Mouse (Mus musculus) limb, embryonic 12.5 days (tissue): ENCODE measurements around the gene Abcg4. TPM values are rescaled to one million over a fixed set of nuclear protein-coding genes. Genes with fewer than 3 reads are reported as not detected.

ENCODE experiments used
- ATAC-seq: fragments of 200-750 bp; cut with Nextera tagmentation; 2 replicates; pipeline ENCODE4 v1.8.0; 2017; ENCODE audit warnings: low read depth, moderate TSS enrichment; ENCODE audit not compliant: insufficient number of reproducible peaks, insufficient read depth, low FRiP score, low TSS enrichment
- H3K27ac ChIP-seq: fragments of 300-500 bp; sonication (generic); 2 replicates; pipeline ENCODE4 v1.5.1; 2016; ENCODE audit warnings: mild to moderate bottlenecking, moderate library complexity
- H3K27me3 ChIP-seq: fragments of 300-500 bp; sonication (generic); 2 replicates; pipeline ENCODE4 v1.6.1; 2016; ENCODE audit warnings: mild to moderate bottlenecking, moderate library complexity
- H3K36me3 ChIP-seq: fragments of 300-500 bp; sonication (generic); 2 replicates; pipeline ENCODE4 v1.6.1; 2016; ENCODE audit warnings: mild to moderate bottlenecking, moderate library complexity
- H3K4me1 ChIP-seq: fragments of 300-500 bp; sonication (generic); replicated peaks from 2 replicates; pipeline ENCODE4 v1.6.1; 2016
- H3K4me2 ChIP-seq: fragments of 300-500 bp; sonication (generic); 2 replicates; pipeline ENCODE4 v1.6.1; 2016; ENCODE audit warnings: mild to moderate bottlenecking, moderate library complexity
- H3K4me3 ChIP-seq: fragments of 300-500 bp; sonication (generic); replicated peaks from 2 replicates; pipeline ENCODE4 v1.5.1; 2016; ENCODE audit warnings: mild to moderate bottlenecking
- H3K9ac ChIP-seq: fragments of 300-500 bp; sonication (generic); replicated peaks from 2 replicates; pipeline ENCODE4 v1.6.1; 2016; ENCODE audit warnings: mild to moderate bottlenecking, moderate library complexity
- H3K9me3 ChIP-seq: fragments of 300-500 bp; sonication (generic); 2 replicates; pipeline ENCODE4 v1.6.1; 2016; ENCODE audit warnings: mild to moderate bottlenecking, moderate library complexity
- WGBS: fragments of 180-500 bp; shearing (Covaris S2); methylation state at CpG from one replicate; pipeline ENCODE4 v1.1.7; 2016; 5-methylcytosine and 5-hydroxymethylcytosine counted together
- polyA plus RNA-seq: library from polyadenylated mRNA; unstranded; fragments of >200 nt; fragmentation: Nextera tagmentation; extraction: Ambion mirVana; gene quantifications from 2 replicates; pipeline ENCODE4 v1.2.1, GENCODE M21; 2016

Abcg4 gene
- polyA plus RNA-seq, 1 experiment from 2014 or later, result 7.0 TPM

DNA sequence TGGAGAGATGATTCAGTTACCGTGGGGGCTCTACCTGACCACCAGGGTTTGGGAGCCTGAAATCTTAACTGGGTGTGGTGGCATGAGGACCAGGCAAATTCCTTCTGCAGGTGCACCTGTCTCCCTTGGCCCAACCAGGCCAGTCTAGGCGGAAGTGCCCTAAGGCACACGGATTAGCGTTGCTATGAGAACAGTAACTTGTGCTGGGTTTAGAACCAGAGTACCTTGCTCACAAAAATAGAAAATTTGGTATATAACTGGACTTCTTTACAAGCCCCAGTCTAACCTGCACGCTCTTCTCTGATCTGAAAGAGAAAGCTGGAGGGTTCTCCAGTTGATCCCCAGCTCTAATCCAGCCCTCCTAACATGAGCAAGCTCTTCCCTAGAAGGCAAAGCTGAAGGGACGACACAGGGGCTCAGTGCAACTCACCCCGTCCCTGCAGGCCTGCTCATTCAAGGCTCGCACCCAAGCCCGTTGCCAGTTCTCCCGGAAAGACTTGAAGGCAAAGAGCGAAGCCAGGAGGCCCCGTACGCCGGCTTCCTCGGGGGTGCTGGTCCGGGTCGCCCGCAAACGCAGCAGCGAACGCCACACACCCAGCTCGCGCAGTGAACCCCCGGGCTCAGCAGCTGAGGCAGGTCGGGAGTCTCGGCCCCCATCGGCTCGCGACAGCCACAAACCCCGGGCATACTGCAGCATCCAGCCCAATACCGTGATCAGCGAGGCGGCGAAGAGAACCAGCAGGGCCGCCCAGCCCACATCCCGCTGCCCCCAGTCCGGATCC, 30.9 kb upstream of the Abcg4 start:
- H3K9ac ChIP-seq, result peak overlapping the region; percentile 80
- H3K4me3 ChIP-seq, result peak overlapping the region; percentile 89
- peak overlapping the region; percentile 96 for H3K4me2 ChIP-seq
- peak overlapping the region; percentile 41; the same call in 1 of the 2 replicates for H3K27ac ChIP-seq
- WGBS, result 3% methylated on average over 37 of the region's 37 CpGs
- H3K9me3 ChIP-seq, result no peaks in the 10 kb centered on the region
- peaks cover 29% of the 10 kb centered on the region for H3K36me3 ChIP-seq
- peaks cover 21% of the 10 kb centered on the region for H3K4me1 ChIP-seq
- ATAC-seq, result peak; percentile 22; the same call in 1 of the 2 replicates
- no peaks in the 10 kb centered on the region for H3K27me3 ChIP-seq

DNA sequence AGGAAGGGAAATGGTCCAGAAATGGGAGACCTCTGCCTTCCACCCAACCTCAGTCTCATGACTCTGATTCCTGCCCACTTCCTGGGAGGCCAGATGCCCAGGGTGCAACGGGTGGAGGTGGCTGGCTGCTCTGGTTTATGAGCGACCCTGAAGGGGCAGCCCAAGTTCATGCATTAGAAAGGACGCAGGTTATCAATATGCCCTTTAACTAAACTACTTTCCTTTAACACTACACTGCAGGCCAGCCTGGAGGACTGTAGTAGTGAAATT, 30.3 kb upstream of the Abcg4 start:
- H3K4me2 ChIP-seq, result peak overlapping the region; percentile 96
- WGBS, result 28% methylated on average over 3 of the region's 3 CpGs
- no peak overlapping the region for H3K27ac ChIP-seq
- H3K27me3 ChIP-seq, result no peaks in the 10 kb centered on the region
- H3K4me3 ChIP-seq, result peak overlapping the region; percentile 89
- H3K4me1 ChIP-seq, result peaks cover 21% of the 10 kb centered on the region
- H3K9me3 ChIP-seq, result no peaks in the 10 kb centered on the region
- H3K9ac ChIP-seq, result peak overlapping the region; percentile 80; the same call in 1 of the 2 replicates
- peaks cover 35% of the 10 kb centered on the region for H3K36me3 ChIP-seq
- ATAC-seq, result no peak

DNA sequence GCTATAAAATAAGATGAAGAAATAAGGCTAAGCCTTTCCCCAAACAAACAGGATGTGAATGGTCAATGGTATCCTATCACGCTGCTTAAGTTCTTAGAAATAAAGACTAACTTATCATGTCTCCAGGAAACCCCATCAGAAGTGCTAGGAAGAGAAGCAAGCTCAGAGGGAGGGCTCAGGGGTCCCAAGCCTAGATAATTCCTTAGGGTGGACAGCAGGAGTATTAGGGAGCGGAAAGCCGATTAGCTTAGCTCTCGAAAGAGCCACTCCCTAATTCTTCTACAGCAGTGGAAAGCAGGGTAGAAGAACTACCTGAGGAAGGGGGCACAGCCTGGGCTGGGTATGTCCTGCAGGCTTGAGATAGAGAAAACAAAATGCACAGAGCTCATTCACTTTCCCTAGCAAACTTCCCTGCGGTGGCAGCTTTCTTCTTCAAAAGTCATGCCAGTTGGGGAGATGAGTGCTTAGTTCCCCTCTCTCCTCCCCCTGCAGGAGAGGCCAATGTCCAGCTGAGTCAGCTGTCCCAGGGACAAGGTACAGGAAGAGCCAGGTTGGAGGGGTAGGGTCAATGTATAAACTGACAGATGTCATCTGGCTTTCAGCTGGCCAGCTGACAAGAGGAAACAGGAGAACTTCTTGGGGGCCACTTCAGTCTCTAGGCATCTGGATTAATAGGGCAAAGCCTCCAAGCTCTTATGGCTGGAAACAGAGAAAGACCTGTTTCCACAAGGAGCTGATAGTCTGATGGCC, 29.8 kb upstream of the Abcg4 start:
- peaks cover 21% of the 10 kb centered on the region for H3K4me1 ChIP-seq
- peaks cover 40% of the 10 kb centered on the region for H3K36me3 ChIP-seq
- no peak overlapping the region for H3K27ac ChIP-seq
- WGBS, result 74% methylated on average over 5 of the region's 5 CpGs
- H3K4me2 ChIP-seq, result peak overlapping the region; percentile 96
- H3K9ac ChIP-seq, result no peak overlapping the region
- no peaks in the 10 kb centered on the region for H3K9me3 ChIP-seq
- H3K27me3 ChIP-seq, result no peaks in the 10 kb centered on the region
- peak overlapping the region; percentile 89; the same call in 1 of the 2 replicates for H3K4me3 ChIP-seq
- no peak for ATAC-seq

DNA sequence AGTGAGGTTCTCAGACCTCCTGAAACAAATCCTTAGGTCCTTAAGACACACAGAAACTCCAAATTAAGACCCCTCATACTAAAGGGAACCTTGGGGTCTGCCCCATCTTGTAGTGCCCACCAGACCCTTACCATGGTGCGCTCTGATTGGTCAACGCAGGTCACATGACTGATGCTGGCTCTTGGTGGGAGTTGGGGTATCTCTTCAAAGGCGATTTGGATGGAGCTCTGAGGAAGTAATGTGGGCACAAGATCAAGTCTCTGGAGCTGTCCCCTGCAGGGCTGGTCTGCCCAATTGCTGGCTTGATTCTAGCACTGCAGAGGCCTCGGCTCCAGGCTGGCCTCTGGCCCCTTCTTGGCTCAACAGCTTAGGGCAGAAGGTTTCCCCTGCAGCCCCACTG, 29.0 kb upstream of the Abcg4 start:
- WGBS, result 55% methylated on average over 4 of the region's 4 CpGs
- no peak overlapping the region for H3K9ac ChIP-seq
- 0 out of 2 replicates have a peak overlapping the region, but pooled peaks have one; percentile 2 for H3K4me2 ChIP-seq
- no peak for ATAC-seq
- H3K27me3 ChIP-seq, result no peaks in the 10 kb centered on the region
- no peaks in the 10 kb centered on the region for H3K9me3 ChIP-seq
- peaks cover 48% of the 10 kb centered on the region for H3K36me3 ChIP-seq
- no peak overlapping the region for H3K4me3 ChIP-seq
- peaks cover 21% of the 10 kb centered on the region for H3K4me1 ChIP-seq
- H3K27ac ChIP-seq, result no peak overlapping the region

DNA sequence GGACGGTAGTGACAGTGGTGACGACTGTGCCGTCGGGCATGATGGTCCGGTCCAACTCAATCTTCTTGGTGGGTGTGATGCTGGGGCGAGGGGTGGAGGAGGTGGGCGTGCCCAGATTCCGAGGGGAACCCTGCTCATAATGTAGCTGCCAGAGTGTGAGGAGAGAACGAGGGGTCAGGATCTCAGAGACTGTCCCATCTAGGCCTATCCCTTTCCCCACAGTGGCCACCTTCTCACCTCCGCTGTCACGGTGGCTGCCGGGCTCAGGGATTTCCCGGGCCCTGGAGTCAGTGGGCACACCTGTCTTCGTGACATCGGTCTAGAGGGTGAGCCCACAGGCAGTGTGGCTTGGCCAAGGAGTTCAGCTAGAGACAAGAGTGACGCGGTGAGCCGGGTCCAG, 26.5 kb upstream of the Abcg4 start:
- Histone ChIP-seq H3K9ac (no peak overlapping the region), H3K9me3 (no peaks in the 10 kb centered on the region), H3K4me2 (no peak overlapping the region), H3K27ac (no peak overlapping the region), H3K27me3 (0 out of 2 replicates have a peak, but pooled peaks cover 11% of the 10 kb centered on the region), H3K36me3 (peaks cover 55% of the 10 kb centered on the region), H3K4me1 (peaks cover 24% of the 10 kb centered on the region), H3K4me3 (no peak overlapping the region)
- 91% methylated on average over 18 of the region's 18 CpGs for WGBS
- ATAC-seq, result no peak

DNA sequence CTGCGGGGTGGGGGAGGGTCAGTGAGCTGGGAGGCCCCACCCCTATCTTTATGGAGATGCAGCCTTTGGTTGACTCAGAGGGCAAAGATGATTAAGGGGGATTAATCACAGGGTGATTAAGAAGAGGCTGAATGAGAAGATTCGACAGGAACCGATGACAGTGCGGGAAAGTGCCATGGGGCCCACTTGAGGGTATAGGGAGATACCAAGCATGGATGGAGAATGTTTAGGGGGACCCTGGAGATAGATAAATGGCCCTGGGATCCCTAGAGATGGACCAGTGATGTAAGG, 25.8 kb upstream of the Abcg4 start:
- H3K9ac ChIP-seq, result no peak overlapping the region
- 0 out of 2 replicates have a peak, but pooled peaks cover 11% of the 10 kb centered on the region for H3K27me3 ChIP-seq
- no peak overlapping the region for H3K4me2 ChIP-seq
- no peak for ATAC-seq
- H3K36me3 ChIP-seq, result peaks cover 55% of the 10 kb centered on the region
- no peak overlapping the region for H3K4me3 ChIP-seq
- 76% methylated on average over 4 of the region's 4 CpGs for WGBS
- peaks cover 21% of the 10 kb centered on the region for H3K4me1 ChIP-seq
- no peaks in the 10 kb centered on the region for H3K9me3 ChIP-seq
- no peak overlapping the region for H3K27ac ChIP-seq

DNA sequence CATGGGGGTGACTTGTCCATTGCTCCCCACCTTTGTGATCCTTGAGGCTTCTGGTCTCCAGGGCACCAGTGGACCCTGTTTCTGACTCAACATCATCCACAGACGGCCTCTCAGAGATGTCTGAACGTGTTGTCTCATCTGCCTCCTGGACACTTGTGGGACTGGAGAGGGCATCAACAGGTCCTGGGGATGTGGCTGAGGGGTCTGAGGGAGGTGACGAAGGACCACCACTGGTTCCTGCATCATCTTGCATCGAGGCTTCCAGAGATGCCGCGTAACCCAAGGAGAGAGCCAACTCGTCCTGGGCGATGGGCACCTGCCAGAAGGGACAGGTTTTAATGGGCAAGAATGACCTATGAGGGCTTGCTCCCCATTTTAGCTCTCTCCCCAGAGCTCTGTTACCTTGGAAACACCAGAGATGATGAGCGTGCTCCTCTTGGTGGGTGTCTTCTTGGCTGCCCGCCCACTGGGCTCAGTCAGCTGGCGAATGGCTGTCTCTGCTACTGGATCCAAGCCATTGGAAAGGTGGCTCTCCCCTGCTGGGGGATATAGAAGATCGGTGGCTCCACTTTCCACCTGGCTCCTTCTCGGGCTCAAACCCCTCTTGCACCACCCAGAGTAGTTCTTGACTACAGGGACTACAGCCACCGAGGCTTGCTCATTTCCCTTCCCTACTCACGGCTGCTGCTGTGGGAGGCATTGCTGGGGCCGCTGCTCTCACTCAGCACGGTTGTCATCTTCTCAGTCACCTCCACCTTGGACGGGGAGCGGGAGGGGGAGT, 25.3 kb upstream of the Abcg4 start:
- no peak overlapping the region for H3K27ac ChIP-seq
- H3K9me3 ChIP-seq, result no peaks in the 10 kb centered on the region
- H3K4me1 ChIP-seq, result peaks cover 15% of the 10 kb centered on the region
- H3K36me3 ChIP-seq, result peaks cover 55% of the 10 kb centered on the region
- H3K4me2 ChIP-seq, result no peak overlapping the region
- H3K27me3 ChIP-seq, result 0 out of 2 replicates have a peak, but pooled peaks cover 11% of the 10 kb centered on the region
- ATAC-seq, result no peak
- 79% methylated on average over 19 of the region's 19 CpGs for WGBS
- no peak overlapping the region for H3K9ac ChIP-seq
- no peak overlapping the region for H3K4me3 ChIP-seq

DNA sequence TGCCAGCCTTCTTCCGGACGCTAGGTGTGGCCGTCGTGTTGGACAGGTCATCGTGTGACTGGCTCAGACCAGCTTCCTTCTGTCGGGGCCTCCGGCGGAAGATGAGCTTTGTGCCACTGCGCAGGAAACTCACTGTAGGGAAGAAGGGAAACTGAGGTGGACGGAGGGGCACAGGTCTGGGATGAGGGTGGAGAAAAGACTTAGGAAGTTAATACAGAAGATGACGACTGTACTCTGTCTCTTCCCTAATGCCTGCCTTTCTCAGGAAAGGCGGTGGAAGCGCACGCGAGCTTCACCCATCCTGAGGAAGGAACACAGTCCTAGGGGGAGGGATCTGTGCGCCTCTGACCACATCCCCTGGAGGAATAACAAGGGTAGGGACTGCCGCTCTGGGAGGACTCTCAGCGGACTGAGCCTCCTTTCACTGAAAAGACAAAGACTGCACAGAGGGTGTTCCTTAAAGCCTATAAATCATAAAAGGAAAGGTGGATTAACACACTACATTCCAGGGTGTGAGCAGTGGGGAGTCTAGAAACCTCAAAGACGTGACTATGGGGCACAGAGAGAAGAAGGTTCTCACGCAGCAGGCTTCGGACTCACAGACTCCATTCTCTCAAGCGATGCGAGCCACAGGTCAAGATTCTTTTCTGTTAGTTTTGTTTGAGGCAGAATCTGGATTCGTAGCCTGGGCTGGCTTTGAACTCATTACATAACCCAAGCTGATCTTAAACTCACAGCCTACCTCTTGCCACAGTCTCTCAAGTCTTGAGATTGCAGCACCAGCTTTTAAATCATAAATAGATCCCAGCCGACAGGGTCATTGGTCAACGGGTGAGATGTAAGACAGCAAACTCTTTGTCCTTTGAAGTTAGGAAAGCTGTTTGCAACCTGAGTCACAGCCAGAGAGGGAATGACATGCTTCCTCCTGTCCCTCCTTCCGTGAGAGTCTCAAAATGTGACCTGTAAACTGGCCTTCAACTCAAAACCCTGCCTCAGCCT, 23.0 kb upstream of the Abcg4 start:
- Histone ChIP-seq H3K4me3 (no peak overlapping the region), H3K9ac (peak overlapping the region; percentile 34; the same call in 1 of the 2 replicates), H3K9me3 (no peaks in the 10 kb centered on the region), H3K36me3 (peaks cover 47% of the 10 kb centered on the region), H3K27ac (no peak overlapping the region), H3K4me1 (peaks cover 9% of the 10 kb centered on the region), H3K27me3 (0 out of 2 replicates have a peak, but pooled peaks cover 11% of the 10 kb centered on the region), H3K4me2 (peak overlapping the region; percentile 28; the same call in 1 of the 2 replicates)
- ATAC-seq, result no peak
- WGBS, result 9% methylated on average over 27 of the region's 27 CpGs

DNA sequence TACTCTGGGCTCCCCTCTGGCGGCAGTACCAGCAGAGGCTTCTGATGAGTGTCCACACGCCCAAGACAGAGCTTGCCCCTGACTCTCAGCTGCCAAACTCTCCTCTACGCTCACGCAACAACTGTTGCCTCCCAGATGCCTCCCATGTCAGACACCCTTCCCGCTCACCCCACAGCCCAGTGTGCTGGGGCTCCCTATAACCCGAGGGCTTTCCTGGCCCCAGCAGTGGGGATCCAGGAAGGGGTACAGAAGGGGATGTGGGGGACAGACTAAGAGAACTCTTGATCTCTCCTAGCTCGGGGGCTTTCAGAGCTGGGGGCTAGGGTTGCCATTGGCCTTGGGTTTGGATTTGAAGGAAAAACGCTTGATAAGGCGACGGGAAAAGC, 22.3 kb upstream of the Abcg4 start:
- peaks cover 40% of the 10 kb centered on the region for H3K36me3 ChIP-seq
- peaks cover 9% of the 10 kb centered on the region for H3K4me1 ChIP-seq
- H3K4me3 ChIP-seq, result no peak overlapping the region
- no peak overlapping the region; the same call in 1 of the 2 replicates for H3K4me2 ChIP-seq
- no peak overlapping the region for H3K9ac ChIP-seq
- 34% methylated on average over 10 of the region's 10 CpGs for WGBS
- 0 out of 2 replicates have a peak, but pooled peaks cover 11% of the 10 kb centered on the region for H3K27me3 ChIP-seq
- ATAC-seq, result no peak
- H3K9me3 ChIP-seq, result no peaks in the 10 kb centered on the region
- no peak overlapping the region for H3K27ac ChIP-seq

DNA sequence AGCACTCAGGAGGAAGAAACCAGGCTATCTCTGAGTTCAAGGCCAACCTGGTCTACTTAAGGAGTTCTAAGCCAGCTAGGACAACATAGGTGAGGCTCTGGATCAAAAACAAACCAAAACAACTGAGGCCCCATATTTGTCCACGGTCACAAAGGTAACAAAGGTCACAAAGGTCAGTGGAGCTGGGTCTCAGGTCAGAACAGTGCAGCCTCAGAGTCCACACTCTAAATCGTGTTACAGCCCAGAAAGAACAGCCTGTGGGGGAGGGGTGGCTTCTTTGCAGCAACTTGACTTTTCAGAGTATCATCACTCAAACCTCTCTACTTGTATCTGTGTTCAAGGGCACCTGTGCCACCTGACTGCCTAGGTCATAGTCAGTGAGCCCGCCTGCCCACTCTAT, 21.3 kb upstream of the Abcg4 start:
- H3K4me3 ChIP-seq, result no peak overlapping the region
- H3K9ac ChIP-seq, result no peak overlapping the region
- H3K4me1 ChIP-seq, result peaks cover 11% of the 10 kb centered on the region
- peaks cover 30% of the 10 kb centered on the region for H3K36me3 ChIP-seq
- no peak overlapping the region for H3K4me2 ChIP-seq
- H3K27ac ChIP-seq, result no peak overlapping the region
- no peaks in the 10 kb centered on the region for H3K9me3 ChIP-seq
- 0 out of 2 replicates have a peak, but pooled peaks cover 11% of the 10 kb centered on the region for H3K27me3 ChIP-seq
- no peak for ATAC-seq
- 56% methylated on average over 3 of the region's 3 CpGs for WGBS
